Comparison of ENCODE assay signal across 18 mouse cellular contexts in the genomic region with DNA sequence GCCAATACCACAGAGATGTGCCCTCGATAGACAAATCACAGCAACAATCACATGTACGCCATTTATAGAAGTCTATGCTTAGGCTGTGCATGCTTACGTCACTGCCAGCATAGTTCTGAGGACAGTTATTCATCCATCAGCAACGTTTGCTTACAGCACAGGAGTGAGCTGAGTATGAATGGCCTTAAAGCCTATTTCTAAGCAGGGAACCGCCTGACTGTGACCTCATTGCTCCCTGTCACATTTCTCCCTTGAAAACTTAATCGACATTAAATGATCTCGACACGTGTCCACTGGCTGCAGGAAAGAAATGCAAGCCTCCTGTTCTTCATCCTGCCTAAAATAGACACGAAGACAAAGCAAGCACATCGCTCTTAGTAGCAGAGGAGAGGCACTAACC. TPM values are rescaled to one million over a fixed set of nuclear protein-coding genes. Genes with fewer than 3 reads are reported as not detected.
DNase-seq lines count a peak whose midpoint lies in the region; ATAC-seq and TF ChIP-seq lines count a peak whose summit lies in the region.
"Had no signal": no experiment of that assay in that cellular context is flagged by ENCODE, and none has a peak within 500 bp of the region (broad histone marks: within the 10 kb centered on the region; RNA-seq: fewer than 3 reads in every experiment).

No protein-coding gene starts in this region.

- TF ChIP-seq CTCF in gastrocnemius, adult 2 months (IDR thresholded peaks at IDR 0.05), result no peak
- TF ChIP-seq CTCF in heart, postnatal 0 days (IDR thresholded peaks at IDR 0.05; ENCODE audit: low read depth), result no peak

- H3K9me3 ChIP-seq in heart, postnatal 0 days (replicated peaks; ENCODE audit: control insufficient read depth, low read length), result no peaks in the 10 kb centered on the region
- no peaks in the 10 kb centered on the region; the same call in 1 of the 2 replicates for H3K9me3 ChIP-seq in midbrain, embryonic 11.5 days (ENCODE audit: control insufficient read depth, low read length)
- H3K9me3 ChIP-seq in midbrain, embryonic 10.5 days (replicated peaks), result no peaks in the 10 kb centered on the region
- H3K9me3 ChIP-seq: hindbrain, embryonic 15.5 days had no signal

- no peaks in the 10 kb centered on the region for H3K27me3 ChIP-seq in heart, postnatal 0 days (ENCODE audit: control insufficient read depth, insufficient read depth, low read length)
- no peaks in the 10 kb centered on the region for H3K27me3 ChIP-seq in midbrain, embryonic 11.5 days (ENCODE audit: control insufficient read depth, insufficient read depth, low read length)
- no peaks in the 10 kb centered on the region for H3K27me3 ChIP-seq in midbrain, embryonic 10.5 days (ENCODE audit: low read depth, poor library complexity, severe bottlenecking)
- H3K27me3 ChIP-seq: hindbrain, embryonic 15.5 days; Patski had no signal

- H3K36me3 ChIP-seq in heart, postnatal 0 days (replicated peaks; ENCODE audit: control insufficient read depth, insufficient read depth, low read length), result no peaks in the 10 kb centered on the region
- no peaks in the 10 kb centered on the region for H3K36me3 ChIP-seq in midbrain, embryonic 11.5 days (ENCODE audit: control insufficient read depth, insufficient read depth, low read length)
- H3K36me3 ChIP-seq in midbrain, embryonic 10.5 days, result no peaks in the 10 kb centered on the region
- H3K36me3 ChIP-seq: hindbrain, embryonic 15.5 days had no signal

- DNase-seq in gastrocnemius, adult 2 months, result no peak
- no peak for DNase-seq in gastrocnemius, postnatal 10 days
- DNase-seq in heart, postnatal 0 days (ENCODE audit: low spot score), result peak; percentile 32
- DNase-seq in heart, postnatal 36 days, result no peak
- DNase-seq in midbrain, embryonic 11.5 days (ENCODE audit: low spot score, missing footprints), result peak; percentile 78
- no peak for DNase-seq in midbrain, embryonic 10.5 days (ENCODE audit: low spot score)
- no peak for DNase-seq in liver
- no peak for DNase-seq in adrenal gland, postnatal 10 days
- DNase-seq: cerebellum, postnatal 25 days; gastrocnemius, postnatal 36 days; kidney, postnatal 10 days; lung, postnatal 10 days; thymus, postnatal 4 days had no signal

- intact Hi-C loops in gastrocnemius, adult 2 months (cut with DNase I), result no loop called here
- intact Hi-C loops in heart, postnatal 36 days (cut with DNase I), result no loop called here

- no peak for TF ChIP-seq EP300 in heart, postnatal 0 days (IDR thresholded peaks at IDR 0.05; ENCODE audit: low read depth)

- H3K4me3 ChIP-seq in gastrocnemius, adult 2 months, result no peak overlapping the region
- no peak overlapping the region for H3K4me3 ChIP-seq in heart, postnatal 0 days (ENCODE audit: low read depth, low read length)
- no peak overlapping the region for H3K4me3 ChIP-seq in midbrain, embryonic 11.5 days (ENCODE audit: low read depth, low read length)
- no peak overlapping the region for H3K4me3 ChIP-seq in midbrain, embryonic 10.5 days
- H3K4me3 ChIP-seq: hindbrain, embryonic 15.5 days had no signal

- H3K4me1 ChIP-seq in heart, postnatal 0 days (ENCODE audit: control insufficient read depth, insufficient read depth), result peaks cover 14% of the 10 kb centered on the region
- H3K4me1 ChIP-seq in midbrain, embryonic 11.5 days (ENCODE audit: control insufficient read depth, insufficient read depth, low read length), result no peaks in the 10 kb centered on the region
- no peaks in the 10 kb centered on the region for H3K4me1 ChIP-seq in midbrain, embryonic 10.5 days
- H3K4me1 ChIP-seq: hindbrain, embryonic 15.5 days had no signal

- WGBS in heart, postnatal 0 days, result 33% methylated on average over 10 of the region's 10 CpGs
- 77% methylated on average over 10 of the region's 10 CpGs for WGBS in midbrain, embryonic 11.5 days
- 82% methylated on average over 10 of the region's 10 CpGs for whole genome bisulfite sequencing in midbrain, embryonic 10.5 days

- H3K27ac ChIP-seq in gastrocnemius, adult 2 months, result peak overlapping the region; percentile 55
- peak overlapping the region; percentile 67 for H3K27ac ChIP-seq in heart, postnatal 0 days (ENCODE audit: low read depth)
- H3K27ac ChIP-seq in midbrain, embryonic 11.5 days (ENCODE audit: low read depth, low read length), result no peak overlapping the region
- no peak overlapping the region for H3K27ac ChIP-seq in midbrain, embryonic 10.5 days (replicated peaks)
- H3K27ac ChIP-seq: hindbrain, embryonic 15.5 days had no signal

- ATAC-seq in heart, postnatal 0 days (ENCODE audit: insufficient read depth, low read depth), result peak; percentile 42; the same call in 1 of the 2 replicates
- no peak for ATAC-seq in midbrain, embryonic 11.5 days (ENCODE audit: low FRiP score)

- H3K4me2 ChIP-seq in heart, postnatal 0 days (ENCODE audit: low read depth, low read length), result no peak overlapping the region
- no peak overlapping the region for H3K4me2 ChIP-seq in midbrain, embryonic 11.5 days
- H3K4me2 ChIP-seq: hindbrain, embryonic 15.5 days; liver, embryonic 11.5 days had no signal

- no peak overlapping the region for H3K9ac ChIP-seq in heart, postnatal 0 days (replicated peaks; ENCODE audit: low read depth, low read length)
- H3K9ac ChIP-seq in midbrain, embryonic 11.5 days (ENCODE audit: low read length), result no peak overlapping the region
- H3K9ac ChIP-seq: hindbrain, embryonic 15.5 days had no signal

RNA-seq across cellular contexts. Expression of a gene that starts 5.5 kb away (rescaled TPM):
- total RNA-seq in gastrocnemius, adult 2 months (2021), result under 1 TPM; 0.05 to 0.06 TPM
- total RNA-seq in gastrocnemius, postnatal 10 days (2021), result under 1 TPM in 1 of 2 experiments, not detected in 1; 0.05 TPM
- total RNA-seq in heart, postnatal 0 days (2014; rRNA removed; ENCODE audit: low replicate concordance), result 0.08 TPM in 2 replicates
- polyA plus RNA-seq in heart, postnatal 0 days (2015; fragmentation: Nextera tagmentation; extraction: Ambion mirVana), result 0.10 and 0.15 TPM in 2 replicates
- total RNA-seq in heart, postnatal 36 days (2021), result under 1 TPM; 0.05 to 0.06 TPM
- 0.01 TPM in 1 of 2 replicates, not detected in the other for polyA plus RNA-seq in midbrain, embryonic 11.5 days (2014; fragmentation: Nextera tagmentation; extraction: Ambion mirVana)
- 0.01 TPM in 1 of 2 replicates, not detected in the other for polyA plus RNA-seq in midbrain, embryonic 10.5 days (2016; fragmentation: Nextera tagmentation; extraction: Ambion mirVana)
- total RNA-seq in adrenal gland, postnatal 10 days (2021), result under 1 TPM; 0.09 to 0.15 TPM
- total RNA-seq: gastrocnemius, postnatal 36 days; megakaryocyte-erythroid progenitor cell, adult 5-6 weeks had no signal
- polyA plus RNA-seq: spleen, adult 2 months had no signal

Comparison
In these comparisons a context has a peak if more than half of its experiments do, and no peak if none do; other contexts are left out.
1. DNase-seq: peak in heart, postnatal 0 days (single experiment) and midbrain, embryonic 11.5 days (single experiment); none in gastrocnemius, adult 2 months (single experiment), gastrocnemius, postnatal 10 days (single experiment), heart, postnatal 36 days (0 of 2), midbrain, embryonic 10.5 days (single experiment), liver (single experiment) and adrenal gland, postnatal 10 days (single experiment).
2. H3K27ac ChIP-seq: peak in gastrocnemius, adult 2 months (single experiment) and heart, postnatal 0 days (single experiment); none in midbrain, embryonic 11.5 days (single experiment) and midbrain, embryonic 10.5 days (single experiment).